Mouse (Mus musculus): ENCODE data around the gene Lingo3. TPM values are rescaled to one million over a fixed set of nuclear protein-coding genes. Genes with fewer than 3 reads are reported as not detected.

Gene Lingo3
- polyA plus RNA-seq, 1 experiment from 2014 or later: 0.05 TPM

GRCm38 (mm10) chr10:80870993-80871392, 27.2 kb upstream of the Lingo3 start:
- no peak overlapping the region for H3K4me3 ChIP-seq (replicated peaks; ENCODE audit: low read length)
- ATAC-seq (ENCODE audit: insufficient read depth, low FRiP score): no peak
- no peak overlapping the region for H3K9ac ChIP-seq (ENCODE audit: low read length)
- no peak overlapping the region for H3K4me2 ChIP-seq (ENCODE audit: low read depth, low read length)
- H3K36me3 ChIP-seq (ENCODE audit: control insufficient read depth, insufficient read depth, low read length): peaks cover 5% of the 10 kb centered on the region; the same call in 1 of the 2 replicates
- H3K27ac ChIP-seq (ENCODE audit: low read length): no peak overlapping the region
- H3K27me3 ChIP-seq (ENCODE audit: control insufficient read depth, insufficient read depth, low read length): no peaks in the 10 kb centered on the region
- WGBS: 77% methylated on average over 4 of the region's 6 CpGs
- no peaks in the 10 kb centered on the region for H3K4me1 ChIP-seq (ENCODE audit: control insufficient read depth, insufficient read depth, low read length)
- no peaks in the 10 kb centered on the region for H3K9me3 ChIP-seq (replicated peaks; ENCODE audit: control insufficient read depth, low read length)

GRCm38 (mm10) chr10:80864446-80864845, 20.6 kb upstream of the Lingo3 start:
- Histone ChIP-seq H3K4me3 (replicated peaks; ENCODE audit: low read length) (no peak overlapping the region), H3K27ac (ENCODE audit: low read length) (no peak overlapping the region), H3K9me3 (replicated peaks; ENCODE audit: control insufficient read depth, low read length) (no peaks in the 10 kb centered on the region), H3K36me3 (ENCODE audit: control insufficient read depth, insufficient read depth, low read length) (peaks cover 11% of the 10 kb centered on the region; the same call in 1 of the 2 replicates), H3K27me3 (ENCODE audit: control insufficient read depth, insufficient read depth, low read length) (no peaks in the 10 kb centered on the region), H3K9ac (ENCODE audit: low read length) (no peak overlapping the region), H3K4me2 (ENCODE audit: low read depth, low read length) (no peak overlapping the region), H3K4me1 (ENCODE audit: control insufficient read depth, insufficient read depth, low read length) (no peaks in the 10 kb centered on the region)
- no peak for ATAC-seq (ENCODE audit: insufficient read depth, low FRiP score)
- 87% methylated on average over 16 of the region's 16 CpGs for WGBS

DNA sequence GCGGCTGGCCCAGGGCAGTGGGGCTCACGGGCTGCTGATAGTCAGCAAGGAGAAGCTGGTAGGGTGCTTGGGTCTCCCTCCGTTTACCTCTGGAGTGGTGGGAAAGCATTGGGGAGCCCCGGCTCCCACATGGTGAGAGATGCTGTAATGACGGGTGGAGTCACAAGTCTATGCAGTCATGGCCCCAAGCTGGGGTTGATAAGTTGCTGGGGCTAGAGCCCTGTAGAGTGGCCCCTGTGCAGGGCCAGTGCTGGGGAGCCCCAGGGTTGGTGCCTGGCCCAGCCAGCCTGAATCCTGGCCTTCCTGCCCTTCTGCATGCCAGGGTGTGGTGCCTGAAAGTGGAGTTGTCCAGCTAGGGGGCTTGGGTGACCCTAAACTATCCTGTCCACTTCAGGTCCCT, 18.5 kb upstream of the Lingo3 start:
- Histone ChIP-seq H3K27ac (ENCODE audit: low read length) (no peak overlapping the region), H3K4me3 (replicated peaks; ENCODE audit: low read length) (no peak overlapping the region), H3K9me3 (replicated peaks; ENCODE audit: control insufficient read depth, low read length) (no peaks in the 10 kb centered on the region), H3K27me3 (ENCODE audit: control insufficient read depth, insufficient read depth, low read length) (no peaks in the 10 kb centered on the region), H3K9ac (ENCODE audit: low read length) (no peak overlapping the region), H3K4me2 (ENCODE audit: low read depth, low read length) (no peak overlapping the region), H3K36me3 (ENCODE audit: control insufficient read depth, insufficient read depth, low read length) (peaks cover 7% of the 10 kb centered on the region; the same call in 1 of the 2 replicates), H3K4me1 (ENCODE audit: control insufficient read depth, insufficient read depth, low read length) (peaks cover 9% of the 10 kb centered on the region; the same call in 1 of the 2 replicates)
- no peak for ATAC-seq (ENCODE audit: insufficient read depth, low FRiP score)
- WGBS: 91% methylated on average over 5 of the region's 5 CpGs

DNA sequence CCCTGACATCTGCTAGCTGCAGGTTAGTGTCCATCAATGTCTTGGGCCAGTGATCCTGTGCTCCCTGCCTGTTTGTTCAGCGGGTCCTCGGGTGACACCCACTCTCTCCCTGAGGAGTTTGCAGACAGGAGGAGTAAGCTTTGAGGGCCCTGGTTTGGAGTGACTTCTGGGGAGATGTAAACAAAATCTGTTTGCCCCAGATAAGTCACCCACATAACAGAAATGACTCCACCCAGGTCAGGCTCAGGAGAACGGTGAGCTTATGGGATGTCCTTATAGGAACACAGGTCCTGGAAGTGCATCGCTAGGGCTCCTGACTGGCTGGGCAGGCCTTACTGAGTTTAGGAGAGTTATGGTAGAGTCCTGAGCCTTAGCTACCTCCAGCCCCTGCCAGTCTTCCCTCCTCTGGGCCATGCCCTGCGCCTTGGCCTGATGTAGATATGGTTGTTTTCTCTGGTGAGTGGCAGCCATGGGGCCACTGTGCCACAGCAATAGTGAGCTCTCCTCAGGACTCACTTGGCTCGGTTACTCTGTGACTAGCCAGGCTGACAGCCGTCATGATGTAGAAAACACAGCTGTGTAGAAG, 14.6 kb upstream of the Lingo3 start:
- ATAC-seq (ENCODE audit: insufficient read depth, low FRiP score): no peak
- H3K9me3 ChIP-seq (replicated peaks; ENCODE audit: control insufficient read depth, low read length): no peaks in the 10 kb centered on the region
- peak overlapping the region; percentile 9; the same call in 1 of the 2 replicates for H3K9ac ChIP-seq (ENCODE audit: low read length)
- H3K4me1 ChIP-seq (ENCODE audit: control insufficient read depth, insufficient read depth, low read length): peaks cover 34% of the 10 kb centered on the region
- 62% methylated on average over 7 of the region's 7 CpGs for WGBS
- H3K36me3 ChIP-seq (ENCODE audit: control insufficient read depth, insufficient read depth, low read length): 0 out of 2 replicates have a peak, but pooled peaks cover 7% of the 10 kb centered on the region
- no peaks in the 10 kb centered on the region for H3K27me3 ChIP-seq (ENCODE audit: control insufficient read depth, insufficient read depth, low read length)
- peak overlapping the region; percentile 1; the same call in 1 of the 2 replicates for H3K27ac ChIP-seq (ENCODE audit: low read length)
- no peak overlapping the region for H3K4me3 ChIP-seq (replicated peaks; ENCODE audit: low read length)
- no peak overlapping the region for H3K4me2 ChIP-seq (ENCODE audit: low read depth, low read length)

DNA sequence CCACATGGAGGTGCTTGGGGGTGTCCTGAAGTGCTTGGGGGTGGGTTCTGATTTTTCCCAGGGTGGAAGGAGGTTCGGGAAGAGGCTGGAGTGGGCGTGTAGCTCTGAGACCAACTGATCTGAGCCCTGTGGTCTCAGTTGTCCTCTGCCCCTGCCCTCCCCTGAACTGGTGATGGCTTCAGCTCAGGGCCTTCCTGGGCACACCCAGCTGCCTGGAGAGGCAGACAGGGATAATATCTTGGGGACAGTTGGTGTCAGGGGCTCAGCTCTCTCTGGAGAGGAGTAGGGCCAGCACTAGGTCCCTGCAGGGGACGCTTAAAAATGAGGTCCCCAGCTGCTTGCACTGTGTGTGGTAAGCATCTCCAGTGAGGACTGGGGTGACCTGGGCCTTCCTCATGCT, 14.0 kb upstream of the Lingo3 start:
- Histone ChIP-seq H3K4me1 (ENCODE audit: control insufficient read depth, insufficient read depth, low read length) (peaks cover 34% of the 10 kb centered on the region), H3K27ac (ENCODE audit: low read length) (peak overlapping the region; percentile 1), H3K9ac (ENCODE audit: low read length) (0 out of 2 replicates have a peak overlapping the region, but pooled peaks have one; percentile 9), H3K4me2 (ENCODE audit: low read depth, low read length) (no peak overlapping the region), H3K9me3 (replicated peaks; ENCODE audit: control insufficient read depth, low read length) (no peaks in the 10 kb centered on the region), H3K36me3 (ENCODE audit: control insufficient read depth, insufficient read depth, low read length) (0 out of 2 replicates have a peak, but pooled peaks cover 5% of the 10 kb centered on the region), H3K4me3 (replicated peaks; ENCODE audit: low read length) (no peak overlapping the region), H3K27me3 (ENCODE audit: control insufficient read depth, insufficient read depth, low read length) (no peaks in the 10 kb centered on the region)
- ATAC-seq (ENCODE audit: insufficient read depth, low FRiP score): no peak
- WGBS: 57% methylated on average over 3 of the region's 3 CpGs

DNA sequence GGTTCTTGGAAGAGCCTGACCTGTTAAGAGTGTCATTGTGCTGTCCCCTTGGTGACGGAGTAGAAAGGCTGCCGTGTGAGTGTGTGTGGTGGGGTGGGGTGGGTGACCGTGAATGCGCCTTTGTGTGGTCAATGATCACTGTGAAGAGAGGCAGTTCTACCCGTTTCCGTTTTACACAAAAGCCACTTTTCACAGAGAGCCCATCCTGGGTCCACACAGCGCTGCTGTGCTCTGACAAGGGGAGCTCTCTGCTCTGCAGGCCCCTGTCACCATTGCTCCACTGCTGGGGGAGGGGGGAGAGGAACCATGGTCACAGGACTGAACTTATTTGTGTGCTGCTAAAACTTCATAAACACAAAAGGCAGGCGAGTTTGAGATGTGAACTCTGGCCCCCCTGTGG, 13.5 kb upstream of the Lingo3 start:
- H3K9me3 ChIP-seq (replicated peaks; ENCODE audit: control insufficient read depth, low read length): no peaks in the 10 kb centered on the region
- peak overlapping the region; percentile 1 for H3K27ac ChIP-seq (ENCODE audit: low read length)
- H3K9ac ChIP-seq (ENCODE audit: low read length): peak overlapping the region; percentile 47; the same call in 1 of the 2 replicates
- no peak for ATAC-seq (ENCODE audit: insufficient read depth, low FRiP score)
- no peaks in the 10 kb centered on the region for H3K27me3 ChIP-seq (ENCODE audit: control insufficient read depth, insufficient read depth, low read length)
- H3K4me1 ChIP-seq (ENCODE audit: control insufficient read depth, insufficient read depth, low read length): peaks cover 34% of the 10 kb centered on the region
- 0 out of 2 replicates have a peak, but pooled peaks cover 2% of the 10 kb centered on the region for H3K36me3 ChIP-seq (ENCODE audit: control insufficient read depth, insufficient read depth, low read length)
- H3K4me2 ChIP-seq (ENCODE audit: low read depth, low read length): no peak overlapping the region
- WGBS: 58% methylated on average over 8 of the region's 8 CpGs
- H3K4me3 ChIP-seq (replicated peaks; ENCODE audit: low read length): no peak overlapping the region

DNA sequence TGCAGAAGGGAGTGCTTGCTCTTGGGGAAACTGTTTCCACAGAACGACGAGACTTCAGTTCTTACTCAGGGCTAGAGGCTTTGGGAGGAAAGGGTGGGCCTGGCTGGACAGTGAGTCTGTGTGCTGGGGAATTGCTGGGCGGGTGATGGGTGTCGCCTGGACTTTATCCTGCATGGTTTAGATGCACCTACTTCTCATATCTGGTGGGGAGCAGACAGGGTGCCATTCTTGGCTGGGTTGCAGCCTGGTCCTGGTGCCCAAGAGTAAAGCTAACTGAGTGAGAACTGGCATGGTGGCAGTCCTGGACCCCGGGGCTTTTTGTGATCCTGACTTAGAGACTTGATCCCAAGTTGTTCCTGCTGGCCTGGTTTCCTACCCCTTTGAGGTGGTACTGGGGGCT, 13.1 kb upstream of the Lingo3 start:
- H3K9ac ChIP-seq (ENCODE audit: low read length): peak overlapping the region; percentile 47; the same call in 1 of the 2 replicates
- WGBS: 73% methylated on average over 5 of the region's 5 CpGs
- no peak overlapping the region for H3K27ac ChIP-seq (ENCODE audit: low read length)

DNA sequence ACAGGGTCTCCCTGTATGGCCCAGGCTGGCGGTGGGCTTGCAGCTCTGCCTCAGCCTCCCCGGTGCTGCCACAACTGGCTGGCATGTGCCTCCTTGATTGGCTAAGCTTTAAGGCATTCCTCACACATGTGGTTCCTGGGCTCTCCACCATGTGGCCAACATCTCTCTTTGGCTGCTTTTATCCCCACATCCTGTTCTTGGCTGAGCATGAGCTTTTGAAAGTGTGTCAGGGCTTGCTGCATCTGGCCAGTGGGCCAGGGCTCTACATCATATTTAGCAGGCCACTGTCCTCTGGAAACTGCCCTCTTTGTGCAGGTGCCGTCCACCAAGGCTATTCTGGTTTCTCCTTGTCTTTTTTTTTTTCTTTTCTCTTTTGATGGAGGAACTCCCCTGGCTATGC, 12.4 kb upstream of the Lingo3 start:
- Histone ChIP-seq H3K27me3 (ENCODE audit: control insufficient read depth, insufficient read depth, low read length) (no peaks in the 10 kb centered on the region), H3K9ac (ENCODE audit: low read length) (peak overlapping the region; percentile 93), H3K27ac (ENCODE audit: low read length) (no peak overlapping the region), H3K4me2 (ENCODE audit: low read depth, low read length) (peak overlapping the region; percentile 98; the same call in 1 of the 2 replicates), H3K4me1 (ENCODE audit: control insufficient read depth, insufficient read depth, low read length) (peaks cover 34% of the 10 kb centered on the region), H3K36me3 (ENCODE audit: control insufficient read depth, insufficient read depth, low read length) (peaks cover 3% of the 10 kb centered on the region; the same call in 1 of the 2 replicates), H3K9me3 (replicated peaks; ENCODE audit: control insufficient read depth, low read length) (no peaks in the 10 kb centered on the region), H3K4me3 (replicated peaks; ENCODE audit: low read length) (peak overlapping the region; percentile 90)
- ATAC-seq (ENCODE audit: insufficient read depth, low FRiP score): no peak
- WGBS: 60% methylated on average over 3 of the region's 3 CpGs

More for the DNA sequence above, 13.1 kb upstream of the Lingo3 start:
- no peaks in the 10 kb centered on the region for H3K36me3 ChIP-seq (ENCODE audit: control insufficient read depth, insufficient read depth, low read length)
- H3K4me2 ChIP-seq (ENCODE audit: low read depth, low read length): no peak overlapping the region
- H3K4me3 ChIP-seq (replicated peaks; ENCODE audit: low read length): no peak overlapping the region
- no peaks in the 10 kb centered on the region for H3K27me3 ChIP-seq (ENCODE audit: control insufficient read depth, insufficient read depth, low read length)
- H3K4me1 ChIP-seq (ENCODE audit: control insufficient read depth, insufficient read depth, low read length): peaks cover 34% of the 10 kb centered on the region
- ATAC-seq (ENCODE audit: insufficient read depth, low FRiP score): no peak
- H3K9me3 ChIP-seq (replicated peaks; ENCODE audit: control insufficient read depth, low read length): no peaks in the 10 kb centered on the region

DNA sequence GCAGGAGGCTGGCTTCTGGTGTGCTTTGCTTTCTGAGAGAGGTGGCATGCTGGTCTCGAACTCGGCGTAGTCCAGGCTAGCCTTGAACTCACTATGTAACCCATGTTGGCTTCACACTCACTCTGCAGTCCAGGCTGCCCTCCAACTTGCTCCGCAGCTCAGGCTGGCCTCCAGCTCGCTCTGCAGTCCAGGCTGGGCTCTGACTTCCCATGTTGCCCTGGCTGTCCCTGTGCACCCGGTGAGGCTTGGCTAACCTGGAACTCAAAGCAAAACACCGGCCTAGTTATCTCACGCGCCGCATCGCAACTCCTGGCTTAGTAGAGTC, 11.9 kb upstream of the Lingo3 start:
- peak overlapping the region; percentile 93 for H3K9ac ChIP-seq (ENCODE audit: low read length)
- H3K36me3 ChIP-seq (ENCODE audit: control insufficient read depth, insufficient read depth, low read length): peaks cover 5% of the 10 kb centered on the region; the same call in 1 of the 2 replicates
- H3K4me3 ChIP-seq (replicated peaks; ENCODE audit: low read length): peak overlapping the region; percentile 90
- peak overlapping the region; percentile 98 for H3K4me2 ChIP-seq (ENCODE audit: low read depth, low read length)
- H3K27ac ChIP-seq (ENCODE audit: low read length): no peak overlapping the region
- no peak; the same call in 1 of the 2 replicates for ATAC-seq (ENCODE audit: insufficient read depth, low FRiP score)
- 17% methylated on average over 10 of the region's 11 CpGs for WGBS
- H3K27me3 ChIP-seq (ENCODE audit: control insufficient read depth, insufficient read depth, low read length): no peaks in the 10 kb centered on the region
- H3K4me1 ChIP-seq (ENCODE audit: control insufficient read depth, insufficient read depth, low read length): peaks cover 34% of the 10 kb centered on the region
- H3K9me3 ChIP-seq (replicated peaks; ENCODE audit: control insufficient read depth, low read length): no peaks in the 10 kb centered on the region

Data from stomach, embryonic 16.5 days (tissue).